Mouse (Mus musculus) heart, postnatal 0 days (tissue): Measurements from ENCODE around the gene Frmd4b. TPM values are rescaled to one million over a fixed set of nuclear protein-coding genes. Genes with fewer than 3 reads are reported as not detected.

Source experiments
- ATAC-seq: fragments of 200-750 bp; cut with Nextera tagmentation; 2 replicates; pipeline ENCODE4 v1.8.0; 2017; ENCODE audit warnings: low read depth, moderate number of reproducible peaks, moderate library complexity; ENCODE audit not compliant: insufficient read depth
- DNase-seq: peaks from one replicate; pipeline ENCODE4 v3.0.0-alpha.2; 2016; ENCODE audit warnings: low spot score
- H3K27ac ChIP-seq: fragments of 300-500 bp; sonication (generic); 2 replicates; pipeline ENCODE4 v1.5.1; 2014; ENCODE audit warnings: low read depth, mild to moderate bottlenecking
- H3K27me3 ChIP-seq: fragments of 300-500 bp; sonication (generic); 2 replicates; pipeline ENCODE4 v1.6.1; 2014; ENCODE audit warnings: low read length, mixed read lengths; ENCODE audit not compliant: control insufficient read depth, insufficient read depth
- H3K36me3 ChIP-seq: fragments of 300-500 bp; sonication (generic); replicated peaks from 2 replicates; pipeline ENCODE4 v1.6.1; 2014; ENCODE audit warnings: low read length, mixed read lengths; ENCODE audit not compliant: control insufficient read depth, insufficient read depth
- H3K4me1 ChIP-seq: fragments of 300-500 bp; sonication (generic); 2 replicates; pipeline ENCODE4 v1.6.1; 2014; ENCODE audit warnings: antibody characterized with exemption; ENCODE audit not compliant: control insufficient read depth, insufficient read depth
- H3K4me2 ChIP-seq: fragments of 300-500 bp; sonication (generic); 2 replicates; pipeline ENCODE4 v1.6.1; 2014; ENCODE audit warnings: low read depth, mild to moderate bottlenecking, low read length, moderate library complexity
- H3K4me3 ChIP-seq: fragments of 300-500 bp; sonication (generic); 2 replicates; pipeline ENCODE4 v1.5.1; 2014; ENCODE audit warnings: low read depth, low read length
- H3K9ac ChIP-seq: fragments of 300-500 bp; sonication (generic); replicated peaks from 2 replicates; pipeline ENCODE4 v1.6.1; 2014; ENCODE audit warnings: low read depth, low read length, mixed read lengths
- H3K9me3 ChIP-seq: fragments of 300-500 bp; sonication (generic); replicated peaks from 2 replicates; pipeline ENCODE4 v1.6.1; 2016; ENCODE audit warnings: low read length; ENCODE audit not compliant: control insufficient read depth
- CTCF ChIP-seq: IDR thresholded peaks from 2 replicates; pipeline ENCODE4 v1.5.1; 2016; ENCODE audit warnings: antibody characterized with exemption, control low read depth, low read depth
- EP300 ChIP-seq: IDR thresholded peaks from 2 replicates; pipeline ENCODE4 v1.6.1; 2016; ENCODE audit warnings: antibody characterized with exemption, low read depth
- WGBS: fragments of 180-500 bp; shearing (Covaris S2); extraction: QIAGEN DNeasy Blood & Tissue Kit; methylation state at CpG from one replicate; pipeline ENCODE4 v1.1.7; 2014; 5-methylcytosine and 5-hydroxymethylcytosine counted together
- polyA plus RNA-seq: library from polyadenylated mRNA; unstranded; fragments of >200 nt; fragmentation: Nextera tagmentation; extraction: Ambion mirVana; gene quantifications from 2 replicates; pipeline ENCODE4 v1.2.1, GENCODE M21; 2015
- total RNA-seq: library from RNA; depleted of rRNA; stranded (reverse); fragments of >200 nt; gene quantifications from 2 replicates; pipeline ENCODE4 v1.2.3, GENCODE M21; 2014; ENCODE audit warnings: low replicate concordance

The Frmd4b gene
- total and polyA plus RNA-seq, 2 experiments from 2014 or later: 6.2 to 19.0 TPM

DNA sequence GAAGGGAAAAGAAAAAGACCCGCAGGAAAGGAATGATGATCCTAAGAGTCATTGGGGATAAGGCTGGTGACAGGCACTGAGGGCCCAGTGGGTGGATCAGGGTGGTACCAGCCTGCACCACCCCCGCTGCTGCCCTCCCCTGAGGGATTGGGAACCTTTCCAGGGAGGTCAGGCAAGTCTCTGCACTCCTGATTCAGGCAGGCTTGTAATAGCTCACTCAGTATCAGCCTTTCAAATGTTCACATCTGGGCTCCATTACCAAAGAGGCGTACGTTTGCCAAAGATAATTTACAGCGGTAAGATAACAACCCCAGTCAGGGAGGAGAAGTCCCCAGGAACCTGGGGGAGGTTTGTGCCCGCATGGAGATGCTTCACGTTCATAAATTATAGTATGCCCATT, 212.0 kb downstream of the Frmd4b start:
- WGBS: 12% methylated on average over 7 of the region's 7 CpGs
- Histone ChIP-seq H3K36me3 (no peaks in the 10 kb centered on the region), H3K9ac (no peak overlapping the region), H3K9me3 (no peaks in the 10 kb centered on the region), H3K4me2 (no peak overlapping the region), H3K4me1 (peaks cover 20% of the 10 kb centered on the region), H3K4me3 (no peak overlapping the region), H3K27me3 (peaks cover 22% of the 10 kb centered on the region; the same call in 1 of the 2 replicates), H3K27ac (no peak overlapping the region)
- ATAC-seq (peak; percentile 28; the same call in 1 of the 2 replicates), DNase-seq (peak; percentile 46)
- TF ChIP-seq EP300 (no peak), CTCF (no peak)

GRCm38 (mm10) chr6:97402822-97403472, 214.4 kb downstream of the Frmd4b start:
- Histone ChIP-seq H3K4me1 (0 out of 2 replicates have a peak, but pooled peaks cover 6% of the 10 kb centered on the region), H3K36me3 (no peaks in the 10 kb centered on the region), H3K4me2 (no peak overlapping the region), H3K9ac (no peak overlapping the region), H3K27me3 (peaks cover 22% of the 10 kb centered on the region; the same call in 1 of the 2 replicates), H3K4me3 (no peak overlapping the region), H3K9me3 (no peaks in the 10 kb centered on the region), H3K27ac (no peak overlapping the region)
- TF ChIP-seq EP300: no peak
- TF ChIP-seq CTCF: no peak
- no peak for ATAC-seq
- no peak for DNase-seq
- WGBS: 72% methylated on average over 10 of the region's 10 CpGs

DNA sequence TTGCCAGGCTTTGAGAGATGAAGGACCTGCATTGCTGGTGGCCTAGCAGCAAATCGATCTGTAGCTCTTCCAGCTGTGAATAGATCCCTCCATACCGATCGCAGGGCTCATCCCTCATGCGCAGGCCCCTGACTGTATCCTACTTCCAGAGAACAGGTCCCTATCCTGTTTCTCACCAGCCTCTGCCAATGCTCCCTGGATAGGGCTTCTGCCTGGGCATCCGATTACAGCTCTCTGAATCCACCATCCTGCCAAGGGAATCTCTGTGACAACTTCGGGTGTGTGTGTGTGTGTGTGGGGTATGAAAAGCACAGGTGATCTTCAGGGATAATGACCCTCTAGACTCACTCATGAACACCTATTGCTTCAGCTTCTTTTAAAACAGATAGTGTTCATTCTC, 216.9 kb downstream of the Frmd4b start:
- Histone ChIP-seq H3K27me3 (peaks cover 13% of the 10 kb centered on the region; the same call in 1 of the 2 replicates), H3K27ac (no peak overlapping the region), H3K36me3 (no peaks in the 10 kb centered on the region), H3K9me3 (no peaks in the 10 kb centered on the region), H3K4me1 (0 out of 2 replicates have a peak, but pooled peaks cover 6% of the 10 kb centered on the region), H3K4me3 (no peak overlapping the region), H3K9ac (no peak overlapping the region), H3K4me2 (no peak overlapping the region)
- ATAC-seq (no peak), DNase-seq (no peak)
- no peak for TF ChIP-seq EP300
- TF ChIP-seq CTCF: no peak
- 81% methylated on average over 6 of the region's 6 CpGs for WGBS

DNA sequence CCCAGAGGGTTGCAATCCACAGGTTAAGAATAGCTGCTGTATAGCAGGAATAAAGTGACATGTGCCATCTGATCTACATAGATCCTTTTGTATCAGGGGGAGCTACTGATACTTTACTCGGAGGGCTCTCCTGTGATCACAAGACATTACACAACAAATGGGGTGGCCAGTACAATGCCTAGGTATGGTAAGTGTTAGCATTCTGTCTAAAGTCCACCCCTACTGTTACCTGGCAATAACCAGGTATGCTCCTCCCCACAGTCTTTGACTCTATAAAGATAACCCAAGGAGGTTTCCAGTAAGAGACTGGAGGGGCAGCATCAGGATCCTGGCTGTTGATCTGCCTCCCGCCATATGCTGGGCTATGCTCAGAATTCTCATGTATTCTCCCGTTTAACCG, 219.4 kb downstream of the Frmd4b start:
- Histone ChIP-seq H3K4me3 (no peak overlapping the region), H3K4me1 (no peaks in the 10 kb centered on the region), H3K9me3 (no peaks in the 10 kb centered on the region), H3K9ac (no peak overlapping the region), H3K36me3 (no peaks in the 10 kb centered on the region), H3K27ac (no peak overlapping the region), H3K4me2 (no peak overlapping the region), H3K27me3 (peaks cover 12% of the 10 kb centered on the region; the same call in 1 of the 2 replicates)
- no peak for ATAC-seq
- no peak for DNase-seq
- TF ChIP-seq CTCF (no peak), EP300 (no peak)
- 86% methylated on average over 4 of the region's 4 CpGs for WGBS

- ATAC-seq: no peak
- WGBS: 80% methylated on average over 3 of the region's 3 CpGs
- Histone ChIP-seq H3K4me2 (no peak overlapping the region), H3K4me3 (no peak overlapping the region), H3K9me3 (no peaks in the 10 kb centered on the region), H3K4me1 (no peaks in the 10 kb centered on the region), H3K36me3 (no peaks in the 10 kb centered on the region), H3K27ac (no peak overlapping the region), H3K9ac (no peak overlapping the region), H3K27me3 (peaks cover 2% of the 10 kb centered on the region; the same call in 1 of the 2 replicates)
- no peak for TF ChIP-seq CTCF
- TF ChIP-seq EP300: no peak
- DNase-seq: no peak
Measured at GRCm38 (mm10) chr6:97396957-97397354, 220.4 kb downstream of the Frmd4b start.
